Mouse (Mus musculus): Measurements from ENCODE around the gene Mpp4.

- no peak for TF ChIP-seq CTCF (IDR thresholded peaks at IDR 0.05)
- TF ChIP-seq EP300 (IDR thresholded peaks at IDR 0.05): no peak
Measured at GRCm38 (mm10) chr1:59162309-59163024, 722 bp downstream of the Mpp4 start.
